Mouse (Mus musculus): Measurements from ENCODE around the gene Tceal8.

The Tceal8 gene

GRCm38 (mm10) chrX:136127038-136127743, 45.0 kb downstream of the Tceal8 start:
- no peak for DNase-seq
